In genomic region chr19:15947237-15947636, GRCm38 (mm10) we compare ENCODE assay signal across 7 mouse cellular contexts. TPM values are rescaled to one million over a fixed set of nuclear protein-coding genes. Genes with fewer than 3 reads are reported as not detected.
DNase-seq lines count a peak whose midpoint lies in the region; ATAC-seq and TF ChIP-seq lines count a peak whose summit lies in the region.

Gene Psat1 (minus strand): TSS chr19:15947337.

- WGBS in embryonic facial prominence, embryonic 13.5 days = 77% methylated on average over 7 of the region's 7 CpGs

- H3K36me3 ChIP-seq in testis, adult 2 months (ENCODE audit: control insufficient read depth, insufficient read depth, low read length) = no peaks in the 10 kb centered on the region
- H3K36me3 ChIP-seq in embryonic facial prominence, embryonic 13.5 days = no peaks in the 10 kb centered on the region

- H3K27ac ChIP-seq in testis, adult 2 months (ENCODE audit: control insufficient read depth, insufficient read depth, low read depth, low read length) = no peak within 1 kb of the TSS
- no peak within 1 kb of the TSS for H3K27ac ChIP-seq in embryonic facial prominence, embryonic 13.5 days

- H3K9me3 ChIP-seq in embryonic facial prominence, embryonic 13.5 days = no peaks in the 10 kb centered on the region

- no peak for DNase-seq in testis, postnatal 14 days (ENCODE audit: low spot score)
- no peak for DNase-seq in spleen, postnatal 36 days (ENCODE audit: low spot score in 2 of 2)
- DNase-seq in ovary, postnatal 36 days (ENCODE audit: low spot score) = no peak

- H3K4me1 ChIP-seq in testis, adult 2 months (ENCODE audit: control insufficient read depth, insufficient read depth, low read length) = peaks cover 8% of the 10 kb centered on the region
- 0 out of 2 replicates have a peak, but pooled peaks cover 6% of the 10 kb centered on the region for H3K4me1 ChIP-seq in embryonic facial prominence, embryonic 13.5 days

- ATAC-seq in embryonic facial prominence, embryonic 13.5 days (ENCODE audit: insufficient number of reproducible peaks, insufficient read depth, low FRiP score, low TSS enrichment, low read depth) = no peak
- no peak for ATAC-seq in inflammation-experienced regulatory T-cells, adult 6 months
- no peak for ATAC-seq in megakaryocyte progenitor cell, adult 5-6 weeks (replicated peaks; ENCODE audit: poor library complexity)

- no peak for TF ChIP-seq POLR2A in testis, adult 2 months (IDR thresholded peaks at IDR 0.05; ENCODE audit: control insufficient read depth, low read depth, low read length)

- no peaks in the 10 kb centered on the region for H3K27me3 ChIP-seq in testis, adult 2 months (ENCODE audit: control insufficient read depth, insufficient read depth, low read length)
- H3K27me3 ChIP-seq in embryonic facial prominence, embryonic 13.5 days = no peaks in the 10 kb centered on the region

- no peak for TF ChIP-seq CTCF in testis, adult 2 months (IDR thresholded peaks at IDR 0.05; ENCODE audit: control insufficient read depth, insufficient read depth, insufficient replicate concordance, low read depth, low read length)

- H3K4me3 ChIP-seq in testis, adult 2 months (ENCODE audit: control insufficient read depth, low read depth, low read length) = no peak within 1 kb of the TSS
- no peak within 1 kb of the TSS for H3K4me3 ChIP-seq in embryonic facial prominence, embryonic 13.5 days

- H3K4me2 ChIP-seq in embryonic facial prominence, embryonic 13.5 days = no peak within 1 kb of the TSS

- H3K9ac ChIP-seq in embryonic facial prominence, embryonic 13.5 days = no peak within 1 kb of the TSS

RNA-seq across cellular contexts. Expression of gene Psat1, which starts in this region (rescaled TPM):
- polyA plus RNA-seq in testis, adult 2 months (2012; rRNA removed) = 11.5 and 13.5 TPM in 2 replicates
- 75.1 and 98.9 TPM in 2 replicates for polyA plus RNA-seq in embryonic facial prominence, embryonic 13.5 days (2015; fragmentation: Nextera tagmentation; extraction: Ambion mirVana)
- 10 to 100 TPM; 41.8 to 72.6 (median 54.3) TPM for polyA plus RNA-seq in inflammation-experienced regulatory T-cells, adult 6 months (2017; shearing (Covaris generic))
- total RNA-seq in megakaryocyte progenitor cell, adult 5-6 weeks (2015) = 130 and 136 TPM in 2 replicates
- total RNA-seq in megakaryocyte progenitor cell, adult 5-6 weeks (2017) = 99.4 and 103 TPM in 2 replicates
